Mouse (Mus musculus) hindbrain, embryonic 12.5 days (tissue): Measurements from ENCODE around the gene Zfr2. TPM values are rescaled to one million over a fixed set of nuclear protein-coding genes. Genes with fewer than 3 reads are reported as not detected.
A peak's percentile ranks its signal among the peaks of the same experiment; 100 is the strongest.
"Not testable (repeated sequence)": the region's sequence is repeated elsewhere in the genome, so short reads cannot be mapped to it uniquely, and the experiment has no call there.

Source experiments
- ATAC-seq: fragments of 200-750 bp; cut with Nextera tagmentation; 2 replicates; pipeline ENCODE4 v1.8.0; 2017; ENCODE audit warnings: moderate TSS enrichment; ENCODE audit not compliant: low FRiP score
- H3K27ac ChIP-seq: fragments of 300-500 bp; sonication (generic); 2 replicates; pipeline ENCODE4 v1.5.1; 2016; ENCODE audit warnings: mild to moderate bottlenecking
- H3K27me3 ChIP-seq: fragments of 300-500 bp; sonication (generic); 2 replicates; pipeline ENCODE4 v1.6.1; 2016; ENCODE audit warnings: mild to moderate bottlenecking
- H3K36me3 ChIP-seq: fragments of 300-500 bp; sonication (generic); 2 replicates; pipeline ENCODE4 v1.6.1; 2016; ENCODE audit warnings: mild to moderate bottlenecking
- H3K4me1 ChIP-seq: fragments of 300-500 bp; sonication (generic); 2 replicates; pipeline ENCODE4 v1.6.1; 2016
- H3K4me2 ChIP-seq: fragments of 300-500 bp; sonication (generic); replicated peaks from 2 replicates; pipeline ENCODE4 v1.6.1; 2016; ENCODE audit warnings: mild to moderate bottlenecking
- H3K4me3 ChIP-seq: fragments of 300-500 bp; sonication (generic); 2 replicates; pipeline ENCODE4 v1.5.1; 2016; ENCODE audit warnings: mild to moderate bottlenecking
- H3K9ac ChIP-seq: fragments of 300-500 bp; sonication (generic); 2 replicates; pipeline ENCODE4 v1.6.1; 2016; ENCODE audit warnings: mild to moderate bottlenecking, moderate library complexity
- H3K9me3 ChIP-seq: fragments of 300-500 bp; sonication (generic); replicated peaks from 2 replicates; pipeline ENCODE4 v1.6.1; 2016; ENCODE audit warnings: mild to moderate bottlenecking
- WGBS: fragments of 180-500 bp; shearing (Covaris S2); methylation state at CpG from one replicate; pipeline ENCODE4 v1.1.7; 2016; 5-methylcytosine and 5-hydroxymethylcytosine counted together
- polyA plus RNA-seq: library from polyadenylated mRNA; unstranded; fragments of >200 nt; fragmentation: Nextera tagmentation; extraction: Ambion mirVana; gene quantifications from 2 replicates; pipeline ENCODE4 v1.2.1, GENCODE M21; 2016

Gene Zfr2
- polyA plus RNA-seq, 1 experiment from 2014 or later, result 15.6 TPM

GRCm38 (mm10) chr10:81216260-81216659 is 16.7 kb upstream of the Zfr2 start:
- Histone ChIP-seq H3K4me1 (no peaks in the 10 kb centered on the region), H3K27me3 (no peaks in the 10 kb centered on the region), H3K4me2 (no peak overlapping the region), H3K9ac (no peak overlapping the region), H3K27ac (no peak overlapping the region), H3K9me3 (peaks cover 9% of the 10 kb centered on the region; the same call in 1 of the 2 replicates), H3K36me3 (peaks cover 77% of the 10 kb centered on the region), H3K4me3 (no peak overlapping the region)
- no peak for ATAC-seq
- WGBS, result 95% methylated on average over 6 of the region's 6 CpGs

- WGBS, result 87% methylated on average over 6 of the region's 6 CpGs
- Histone ChIP-seq H3K27me3 (no peaks in the 10 kb centered on the region), H3K27ac (no peak overlapping the region), H3K36me3 (peaks cover 77% of the 10 kb centered on the region), H3K9ac (no peak overlapping the region), H3K4me2 (no peak overlapping the region), H3K4me3 (no peak overlapping the region), H3K9me3 (peaks cover 7% of the 10 kb centered on the region; the same call in 1 of the 2 replicates), H3K4me1 (no peaks in the 10 kb centered on the region)
- no peak for ATAC-seq
Observed at GRCm38 (mm10) chr10:81216810-81217209, 16.1 kb upstream of the Zfr2 start.

GRCm38 (mm10) chr10:81217267-81217666 is 15.7 kb upstream of the Zfr2 start:
- H3K27ac ChIP-seq, H3K9me3 ChIP-seq, H3K4me1 ChIP-seq, H3K4me3 ChIP-seq, ATAC-seq, H3K9ac ChIP-seq, H3K4me2 ChIP-seq, H3K27me3 ChIP-seq: not testable (repeated sequence)
- 22% methylated on average over 1 of the region's 1 CpGs for WGBS
- H3K36me3 ChIP-seq, result peaks cover 75% of the 10 kb centered on the region

GRCm38 (mm10) chr10:81217964-81218363 is 15.0 kb upstream of the Zfr2 start:
- H3K4me1 ChIP-seq, result no peaks in the 10 kb centered on the region
- H3K4me2 ChIP-seq, result no peak overlapping the region
- H3K27me3 ChIP-seq, result no peaks in the 10 kb centered on the region
- no peaks in the 10 kb centered on the region for H3K9me3 ChIP-seq
- H3K27ac ChIP-seq, result no peak overlapping the region
- ATAC-seq, result 0 out of 2 replicates have a peak, but pooled peaks have one; percentile 29
- WGBS, result 40% methylated on average over 7 of the region's 7 CpGs
- no peak overlapping the region for H3K9ac ChIP-seq
- H3K36me3 ChIP-seq, result peaks cover 68% of the 10 kb centered on the region
- H3K4me3 ChIP-seq, result no peak overlapping the region

- WGBS, result 87% methylated on average over 5 of the region's 5 CpGs
- no peak overlapping the region for H3K9ac ChIP-seq
- H3K9me3 ChIP-seq, result no peaks in the 10 kb centered on the region
- no peaks in the 10 kb centered on the region for H3K4me1 ChIP-seq
- no peak for ATAC-seq
- H3K36me3 ChIP-seq, result peaks cover 48% of the 10 kb centered on the region
- no peaks in the 10 kb centered on the region for H3K27me3 ChIP-seq
- H3K4me3 ChIP-seq, result no peak overlapping the region
- no peak overlapping the region for H3K4me2 ChIP-seq
- H3K27ac ChIP-seq, result no peak overlapping the region
Observed at GRCm38 (mm10) chr10:81221402-81222015, 11.4 kb upstream of the Zfr2 start.

GRCm38 (mm10) chr10:81223731-81224130 is 9.2 kb upstream of the Zfr2 start:
- H3K9me3 ChIP-seq, H3K4me2 ChIP-seq, ATAC-seq, H3K27me3 ChIP-seq, H3K9ac ChIP-seq, H3K4me3 ChIP-seq, H3K4me1 ChIP-seq, H3K27ac ChIP-seq: not testable (repeated sequence)
- peaks cover 35% of the 10 kb centered on the region for H3K36me3 ChIP-seq
- 73% methylated on average over 2 of the region's 2 CpGs for WGBS

- peaks cover 36% of the 10 kb centered on the region for H3K4me1 ChIP-seq
- no peaks in the 10 kb centered on the region for H3K9me3 ChIP-seq
- peak overlapping the region; percentile 62 for H3K4me2 ChIP-seq
- no peaks in the 10 kb centered on the region for H3K36me3 ChIP-seq
- 10% methylated on average over 20 of the region's 20 CpGs for WGBS
- H3K27me3 ChIP-seq, result peaks cover 17% of the 10 kb centered on the region; the same call in 1 of the 2 replicates
- H3K27ac ChIP-seq, result peak overlapping the region; percentile 80
- peak; percentile 33; the same call in 1 of the 2 replicates for ATAC-seq
- H3K9ac ChIP-seq, result peak overlapping the region; percentile 77
- H3K4me3 ChIP-seq, result peak overlapping the region; percentile 58
Observed at GRCm38 (mm10) chr10:81229735-81230437, 3.1 kb upstream of the Zfr2 start.

GRCm38 (mm10) chr10:81230438-81231332 is 2.3 kb upstream of the Zfr2 start, which contains the start of gene Atcay:
Gene Atcay (minus strand): TSS chr10:81230833.
- Histone ChIP-seq H3K9ac (peak within 1 kb of the TSS; percentile 77), H3K4me3 (peak within 1 kb of the TSS; percentile 58), H3K27ac (peak within 1 kb of the TSS; percentile 85), H3K9me3 (no peaks in the 10 kb centered on the region), H3K27me3 (peaks cover 17% of the 10 kb centered on the region; the same call in 1 of the 2 replicates), H3K36me3 (no peaks in the 10 kb centered on the region), H3K4me1 (peaks cover 36% of the 10 kb centered on the region), H3K4me2 (peak within 1 kb of the TSS; percentile 62)
- peak; percentile 90 for ATAC-seq
- WGBS, result 7% methylated on average over 27 of the region's 27 CpGs

- Histone ChIP-seq H3K4me1 (peaks cover 38% of the 10 kb centered on the region), H3K27me3 (peaks cover 17% of the 10 kb centered on the region; the same call in 1 of the 2 replicates), H3K27ac (peak overlapping the region; percentile 85), H3K36me3 (no peaks in the 10 kb centered on the region), H3K4me3 (peak overlapping the region; percentile 58), H3K4me2 (peak overlapping the region; percentile 62), H3K9me3 (no peaks in the 10 kb centered on the region), H3K9ac (peak overlapping the region; percentile 27; the same call in 1 of the 2 replicates)
- 0 out of 2 replicates have a peak, but pooled peaks have one; percentile 1 for ATAC-seq
- 48% methylated on average over 7 of the region's 7 CpGs for WGBS
Observed at GRCm38 (mm10) chr10:81231436-81231835, 1.5 kb upstream of the Zfr2 start.

- WGBS, result 2% methylated on average over 22 of the region's 28 CpGs
- no peaks in the 10 kb centered on the region for H3K9me3 ChIP-seq
Observed at GRCm38 (mm10) chr10:81233226-81233585, 251 bp downstream of the Zfr2 start.

GRCm38 (mm10) chr10:81234206-81234605 is 1.3 kb downstream of the Zfr2 start:
- no peaks in the 10 kb centered on the region for H3K36me3 ChIP-seq
- no peak overlapping the region for H3K4me3 ChIP-seq
- ATAC-seq, result no peak
- no peak overlapping the region for H3K9ac ChIP-seq
- H3K4me2 ChIP-seq, result no peak overlapping the region; the same call in 1 of the 2 replicates
- no peak overlapping the region for H3K27ac ChIP-seq
- H3K27me3 ChIP-seq, result peaks cover 29% of the 10 kb centered on the region
- peaks cover 31% of the 10 kb centered on the region for H3K4me1 ChIP-seq
- WGBS, result 82% methylated on average over 6 of the region's 6 CpGs
- H3K9me3 ChIP-seq, result no peaks in the 10 kb centered on the region

More at GRCm38 (mm10) chr10:81233226-81233585, 251 bp downstream of the Zfr2 start:
- peak; percentile 36 for ATAC-seq
- Histone ChIP-seq H3K27me3 (peaks cover 27% of the 10 kb centered on the region), H3K4me2 (peak overlapping the region; percentile 78), H3K4me3 (peak overlapping the region; percentile 64), H3K9ac (peak overlapping the region; percentile 77), H3K4me1 (peaks cover 40% of the 10 kb centered on the region), H3K27ac (0 out of 2 replicates have a peak overlapping the region, but pooled peaks have one; percentile 23), H3K36me3 (no peaks in the 10 kb centered on the region)
